Mouse (Mus musculus) adipocyte (in vitro differentiated cells): ENCODE measurements around the gene Gm49403.
"Not testable (repeated sequence)": the region's sequence is repeated elsewhere in the genome, so short reads cannot be mapped to it uniquely, and the experiment has no call there.

Experiments used
- DNase-seq: peaks from one replicate; pipeline ENCODE4 v3.0.0-alpha.2; 2016; ENCODE audit warnings: low spot score

Gm49403 gene

DNA sequence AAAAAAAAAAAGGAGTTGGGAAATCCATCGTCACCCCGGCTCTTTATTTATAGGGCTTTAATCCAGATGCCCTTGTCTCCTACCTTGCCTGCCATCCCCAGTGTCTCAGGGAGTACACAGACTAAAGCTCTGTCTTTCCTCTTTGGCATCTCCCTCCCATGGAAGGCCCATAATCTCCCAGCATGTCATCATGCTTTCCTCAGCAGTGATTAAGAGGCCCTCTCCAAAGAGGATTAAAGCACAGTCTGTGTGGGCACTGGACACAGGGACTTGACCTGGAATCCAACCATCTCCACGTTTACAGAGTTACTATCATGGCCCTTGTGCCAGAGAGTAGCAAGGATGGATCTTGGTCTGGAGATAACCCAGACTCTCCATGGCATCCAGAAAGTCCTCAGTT lies at the start of gene Gm49403, which contains the start of gene Lbhd1:
Gm49403 (plus strand) TSS at position 315 of the 400 bp plus-strand sequence.
Lbhd1 (plus strand) TSS at position 117 of the 400 bp plus-strand sequence.
- no peak for DNase-seq

DNA sequence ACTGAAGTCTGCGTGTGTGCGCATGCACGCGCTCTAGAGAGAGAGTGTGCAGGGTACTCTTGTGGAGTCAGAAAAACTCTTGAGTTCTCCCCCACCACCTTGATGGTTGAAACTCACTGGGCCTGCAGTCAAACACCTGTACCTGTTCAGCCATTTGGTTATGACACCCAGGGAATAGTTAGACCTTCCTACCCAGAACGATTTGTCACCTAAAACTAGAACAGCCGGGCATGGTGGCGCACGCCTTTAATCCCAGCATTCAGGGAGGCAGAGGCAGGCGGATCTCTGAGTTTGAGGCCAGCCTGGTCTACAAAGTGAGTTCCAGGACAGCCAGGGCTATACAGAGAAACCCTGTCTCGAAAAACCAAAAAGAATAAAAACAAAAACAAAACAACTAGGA lies 47.4 kb upstream of the Gm49403 start:
- not testable (repeated sequence) for DNase-seq

DNA sequence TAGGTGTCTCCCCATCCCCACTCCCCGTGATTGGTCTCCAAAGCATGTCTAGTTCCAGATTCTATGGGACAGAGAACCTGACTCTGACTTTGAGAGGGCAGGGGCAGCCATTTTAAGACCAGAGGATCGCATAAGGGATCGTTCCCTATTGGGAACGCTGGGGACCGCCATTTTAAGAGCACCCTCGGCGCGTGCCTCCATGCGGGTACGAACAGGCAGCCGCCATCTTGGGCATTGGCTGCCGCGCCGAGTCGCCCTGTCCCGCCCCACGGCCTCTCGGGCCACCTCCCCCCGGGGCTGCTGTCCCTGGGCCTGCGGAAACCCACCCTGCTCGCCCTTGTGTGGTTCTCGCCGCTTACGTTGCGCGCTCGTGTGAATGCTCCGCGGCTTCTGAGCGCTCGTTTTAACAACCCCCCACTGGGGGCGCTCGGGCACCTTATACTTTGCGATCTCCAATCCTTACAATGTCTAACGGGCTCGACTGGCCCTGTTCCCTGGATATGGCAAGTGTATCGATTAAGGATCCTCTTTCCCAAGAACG lies 46.4 kb upstream of the Gm49403 start, which contains the start of gene Bscl2:
Bscl2 (plus strand) TSS at position 217 of the 541 bp plus-strand sequence.
- DNase-seq = no peak

DNA sequence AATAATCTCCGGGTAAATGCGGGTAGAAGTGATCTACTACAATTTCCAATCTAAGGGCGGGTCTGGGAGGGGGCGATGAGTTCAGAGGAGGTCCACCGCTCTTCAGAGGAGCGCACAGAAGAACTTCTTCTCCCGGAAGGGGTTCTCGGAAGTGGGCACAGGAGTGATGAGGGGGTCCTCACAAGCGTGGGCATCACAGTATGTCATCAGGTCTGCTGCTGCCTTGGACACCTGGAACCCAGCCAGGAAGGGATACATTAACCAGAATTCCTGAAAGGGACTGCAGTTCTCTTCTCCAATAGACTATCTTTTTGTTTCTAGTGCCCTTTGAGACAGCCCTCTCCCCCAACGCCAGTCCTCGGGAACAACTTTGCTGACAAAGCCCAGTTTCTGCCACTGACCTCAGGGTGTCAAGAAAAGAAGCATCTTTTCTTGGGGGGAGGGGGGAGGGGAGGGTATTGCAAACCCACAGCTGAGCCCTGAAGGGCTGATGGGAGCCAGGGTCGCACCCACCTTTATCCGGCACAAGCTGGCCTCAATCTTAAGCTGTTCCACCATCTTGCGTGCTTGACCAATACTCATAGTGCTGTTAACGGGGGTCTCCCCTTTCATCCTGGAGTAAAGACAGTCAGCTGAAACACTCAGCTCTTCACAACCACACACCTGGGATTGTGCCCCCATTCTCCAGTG lies 45.5 kb upstream of the Gm49403 start:
- DNase-seq = no peak

DNA sequence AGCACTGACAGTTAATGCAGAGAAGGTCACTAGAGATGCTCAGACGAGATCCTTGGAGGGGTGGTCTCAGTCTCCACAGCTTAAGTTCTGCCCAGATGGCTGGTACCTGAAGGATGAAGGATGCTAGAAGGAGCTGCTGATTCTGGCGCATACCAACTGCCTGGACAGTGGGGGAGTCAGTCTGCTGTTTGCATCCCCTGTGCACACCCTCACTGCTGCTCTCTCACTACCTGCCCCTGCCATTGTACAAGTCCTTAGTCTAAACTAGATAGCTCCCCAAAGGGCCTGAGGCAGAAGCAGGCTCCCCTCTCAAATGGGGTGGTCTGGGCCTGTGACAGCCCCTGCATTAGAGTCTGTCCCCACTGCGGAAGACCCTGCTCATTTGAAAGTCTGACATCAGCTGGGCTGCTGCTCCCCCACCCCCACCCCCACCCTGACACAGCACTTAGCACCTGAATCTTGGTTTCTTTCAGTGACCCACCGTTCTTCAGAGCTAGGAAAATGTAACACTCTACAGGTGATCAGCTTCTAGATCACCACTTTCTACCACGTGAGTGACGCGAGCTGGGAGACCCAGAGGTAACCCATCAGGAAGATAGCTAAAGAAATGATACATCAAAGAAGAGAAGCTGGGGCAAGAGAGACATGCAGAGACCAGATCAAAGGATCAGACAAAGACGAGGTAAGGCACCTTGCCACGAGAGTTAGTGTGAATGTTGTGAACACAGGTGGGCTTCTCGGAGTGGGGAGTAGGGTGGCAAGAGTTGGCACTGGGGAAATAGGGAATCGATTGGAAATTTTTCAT lies 44.4 kb upstream of the Gm49403 start, which contains the start of gene Gng3:
Gng3 (minus strand) TSS at position 92 of the 805 bp plus-strand sequence.
- no peak for DNase-seq

DNA sequence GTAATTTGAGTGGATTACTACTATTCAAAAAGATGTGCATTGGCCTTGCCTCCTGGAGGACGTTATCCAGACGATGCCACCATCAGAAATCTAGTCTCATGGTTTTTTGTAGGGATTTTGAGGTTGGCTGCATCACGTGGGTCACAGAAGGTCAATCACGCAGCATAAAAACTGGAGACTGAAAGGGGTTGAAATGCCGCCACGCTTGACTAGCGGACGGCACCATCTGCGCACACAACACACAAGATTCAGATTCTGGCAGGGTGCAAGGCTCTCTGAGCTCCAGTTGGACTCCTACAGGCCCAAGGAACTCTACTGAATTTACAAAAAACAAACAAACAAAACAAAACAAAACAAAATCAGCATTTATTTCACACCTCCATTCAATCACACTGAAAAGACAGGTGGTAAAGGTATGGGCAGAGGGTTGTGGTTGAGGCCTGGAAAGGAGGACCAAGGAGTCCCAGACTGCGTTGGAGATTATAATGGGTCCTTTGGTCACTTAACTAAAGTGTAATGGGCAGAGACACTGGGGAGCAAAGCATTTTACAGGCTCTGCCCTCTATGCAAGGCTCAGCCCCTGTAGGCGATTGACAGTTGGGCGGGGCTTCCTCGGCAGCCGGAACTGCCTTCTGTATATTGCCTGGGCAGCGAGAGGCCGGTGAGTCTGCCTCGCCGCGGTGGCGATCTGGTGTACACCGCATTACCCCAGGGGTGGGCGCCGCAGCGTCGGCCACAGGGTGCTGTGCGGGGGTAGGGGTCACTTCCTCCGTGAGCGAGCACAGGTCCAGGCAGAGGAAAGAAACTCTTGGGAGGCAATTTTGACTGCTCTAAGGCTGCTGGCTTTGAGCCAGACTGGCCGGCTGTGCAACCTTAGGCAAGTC lies 43.6 kb upstream of the Gm49403 start:
- no peak for DNase-seq

DNA sequence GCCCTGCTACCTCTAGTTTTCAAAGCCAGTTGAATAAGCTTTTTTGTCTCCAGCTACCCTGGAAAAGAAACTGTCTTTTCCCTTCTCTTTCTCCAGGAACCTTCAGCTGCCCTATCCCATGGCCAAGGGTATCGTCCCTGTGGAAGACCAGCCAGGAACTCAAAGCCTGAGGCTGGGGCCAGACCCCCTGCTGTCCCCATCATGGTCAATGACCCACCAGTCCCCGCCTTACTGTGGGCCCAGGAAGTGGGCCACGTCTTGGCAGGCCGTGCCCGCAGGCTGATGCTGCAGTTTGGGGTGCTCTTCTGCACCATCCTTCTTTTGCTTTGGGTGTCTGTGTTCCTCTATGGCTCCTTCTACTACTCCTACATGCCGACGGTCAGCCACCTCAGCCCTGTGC lies 42.7 kb upstream of the Gm49403 start:
- DNase-seq = no peak

DNA sequence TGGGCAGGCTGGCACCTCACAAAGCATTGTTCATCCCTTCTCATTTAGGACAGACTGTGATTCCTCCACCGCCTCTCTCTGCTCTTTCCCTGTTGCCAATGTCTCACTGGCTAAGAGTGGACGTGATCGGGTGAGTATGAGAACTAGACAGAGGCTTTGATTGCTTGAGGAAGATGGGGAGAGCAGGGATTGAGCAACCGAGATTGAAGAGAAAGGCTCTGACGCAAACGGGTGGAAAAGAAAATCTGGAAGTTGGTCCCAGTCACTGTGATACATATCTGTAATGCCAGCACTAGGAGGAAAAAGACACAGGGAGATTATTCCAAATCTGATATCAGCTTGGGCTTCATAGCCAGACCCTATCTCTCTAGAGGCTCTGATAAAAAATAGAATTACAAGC lies 40.8 kb upstream of the Gm49403 start:
- DNase-seq = peak; percentile 48

DNA sequence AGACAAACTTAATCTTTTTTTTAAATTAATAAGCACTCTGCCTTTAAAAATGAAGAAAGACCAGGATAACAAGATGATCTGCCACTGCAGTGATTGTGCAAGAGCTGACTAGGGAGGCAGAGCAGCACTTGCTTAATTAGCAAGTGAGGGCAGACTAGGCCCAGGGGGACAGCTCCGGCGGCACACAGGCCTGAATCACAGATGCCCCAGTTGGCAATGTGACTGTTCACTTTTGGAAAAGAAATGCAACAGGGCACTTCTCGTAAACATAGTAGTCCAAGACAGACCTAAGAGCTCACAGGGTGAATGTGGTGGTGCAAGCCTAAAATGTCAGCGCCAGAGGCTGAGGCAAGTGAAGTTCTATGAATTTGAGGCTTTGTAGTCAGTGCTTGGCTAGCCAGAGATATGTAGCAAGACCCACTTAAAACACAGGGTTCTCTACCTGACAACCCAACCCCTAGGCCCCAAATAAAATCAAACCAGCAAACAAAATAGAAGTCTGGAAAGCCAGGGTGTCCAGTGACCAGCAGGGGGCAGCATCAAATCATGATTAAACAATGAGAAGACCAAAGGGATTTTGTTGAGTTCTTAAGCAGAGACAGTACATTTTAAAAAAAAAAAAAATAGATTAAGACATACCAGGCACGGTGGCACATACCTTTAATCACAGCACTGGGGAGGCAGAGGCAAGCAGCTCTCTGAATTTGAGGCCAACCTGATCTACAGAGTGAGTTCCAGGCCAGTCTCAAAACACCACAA lies 39.2 kb upstream of the Gm49403 start:
- peak; percentile 99 for DNase-seq

DNA sequence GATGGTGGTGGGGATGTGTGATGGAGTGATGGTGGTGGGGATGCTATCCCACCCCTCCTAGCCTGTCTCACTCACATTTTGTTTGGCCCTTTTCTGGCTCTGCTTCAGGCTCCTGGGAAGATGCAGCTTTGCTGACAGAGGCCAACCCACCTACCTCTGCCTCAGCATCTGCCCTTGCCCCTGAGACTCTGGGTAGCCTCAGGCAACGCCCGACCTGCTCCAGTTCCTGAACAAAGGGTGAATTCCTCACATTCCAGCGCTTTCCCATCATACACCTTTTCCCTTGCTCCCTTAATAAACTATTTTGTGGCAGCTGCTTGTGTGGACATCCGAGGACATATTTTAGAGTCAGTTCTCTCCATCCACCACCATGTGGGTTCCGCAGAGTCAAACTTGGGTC lies 35.4 kb upstream of the Gm49403 start:
- DNase-seq = no peak

DNA sequence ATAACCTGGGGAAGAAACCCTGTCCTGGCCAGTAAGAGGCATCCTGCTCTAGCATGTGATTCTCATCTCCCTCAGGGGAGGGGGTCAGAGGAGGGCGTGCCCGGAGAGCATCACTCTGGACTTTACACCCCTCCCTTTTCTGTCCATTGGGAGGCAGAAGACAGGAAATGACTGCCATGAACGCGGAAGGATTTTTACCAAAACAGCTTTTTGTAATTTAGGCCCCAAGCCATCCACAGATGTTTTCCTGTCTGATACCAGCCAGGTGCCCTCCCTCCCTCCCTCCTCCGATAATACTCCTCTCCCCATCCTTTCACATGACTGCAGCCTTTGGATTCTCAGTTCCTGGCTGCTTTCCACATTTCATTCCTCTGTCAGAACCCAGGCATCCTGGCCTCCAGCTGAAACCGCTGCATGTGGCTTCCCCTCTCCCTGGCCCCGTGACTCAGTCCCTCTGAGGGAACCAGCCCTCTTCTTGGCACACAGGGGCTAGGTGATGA lies 33.3 kb upstream of the Gm49403 start, which contains the start of gene Lrrn4cl:
Lrrn4cl (plus strand) TSS at position 367 of the 500 bp plus-strand sequence.
- DNase-seq = peak; percentile 77

DNA sequence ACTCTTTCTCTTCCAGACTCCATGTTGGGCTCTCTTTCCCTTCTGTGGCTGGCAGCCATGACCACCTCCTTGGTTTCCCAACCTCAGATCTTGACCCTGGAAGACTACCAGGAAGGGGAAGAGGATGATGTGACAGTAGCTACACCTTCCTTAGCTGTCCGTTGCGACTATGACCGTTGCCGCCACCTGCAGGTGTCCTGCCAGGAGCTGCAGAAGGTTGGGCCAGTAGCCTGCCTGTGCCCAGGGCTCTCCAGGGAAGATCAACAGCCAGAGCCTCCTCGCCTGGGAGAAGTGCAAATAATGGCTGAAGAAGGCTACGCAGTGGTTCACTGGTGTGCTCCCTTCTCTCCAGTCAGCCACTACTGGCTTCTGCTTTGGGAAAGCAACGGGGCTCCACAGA lies 32.1 kb upstream of the Gm49403 start:
- no peak for DNase-seq

DNA sequence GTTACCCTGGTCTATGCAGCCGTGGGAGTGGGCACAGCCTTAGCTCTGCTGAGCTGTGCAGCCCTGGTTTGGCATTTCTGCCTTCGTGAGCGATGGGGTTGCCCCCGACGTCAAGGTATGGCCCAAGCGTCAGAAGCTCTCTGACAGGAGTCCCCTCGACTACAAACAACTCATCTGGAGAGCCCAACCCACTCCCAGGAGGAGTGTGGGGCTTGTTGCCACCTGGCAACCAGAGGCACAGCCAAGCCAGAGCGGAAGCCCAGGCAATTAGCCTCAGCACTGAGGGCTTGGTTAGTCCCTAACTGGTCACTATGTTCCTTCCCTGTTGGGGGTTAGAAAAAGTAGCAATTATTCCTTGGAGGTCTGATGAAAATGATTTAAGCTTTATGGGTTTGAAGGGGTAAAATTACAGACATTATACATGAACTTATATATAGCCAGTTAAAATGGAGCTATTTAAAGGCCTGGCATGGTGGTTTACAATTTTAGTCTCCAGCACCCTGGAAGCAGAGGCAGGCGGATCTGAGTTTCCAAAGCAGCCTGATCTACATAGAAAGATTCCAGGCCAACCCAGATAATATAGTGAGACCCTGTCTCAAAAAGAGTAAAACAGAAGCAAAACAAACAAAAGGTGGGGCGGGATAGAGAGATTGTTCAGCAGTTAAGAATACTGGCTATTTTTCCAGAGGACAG lies 31.3 kb upstream of the Gm49403 start:
- DNase-seq = no peak

DNA sequence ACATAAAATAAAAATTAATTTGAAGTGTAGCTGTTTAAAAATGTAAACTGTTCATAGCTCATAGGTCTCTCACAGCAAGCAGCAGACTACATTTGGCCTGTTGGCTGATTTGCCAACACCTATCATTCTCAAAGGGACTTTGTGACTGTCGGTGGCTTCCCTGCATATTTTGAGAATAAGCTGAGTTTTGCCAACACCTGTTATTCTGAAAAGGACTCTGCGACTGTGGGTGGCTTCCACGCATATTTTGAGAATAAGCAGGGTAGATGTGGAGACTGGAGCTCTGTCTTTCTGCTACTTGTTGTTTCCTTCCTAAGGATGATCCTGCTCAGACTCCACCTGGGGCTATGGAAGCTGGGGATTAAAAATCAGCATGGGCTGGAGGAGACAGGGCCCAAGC lies 30.6 kb upstream of the Gm49403 start:
- no peak for DNase-seq

DNA sequence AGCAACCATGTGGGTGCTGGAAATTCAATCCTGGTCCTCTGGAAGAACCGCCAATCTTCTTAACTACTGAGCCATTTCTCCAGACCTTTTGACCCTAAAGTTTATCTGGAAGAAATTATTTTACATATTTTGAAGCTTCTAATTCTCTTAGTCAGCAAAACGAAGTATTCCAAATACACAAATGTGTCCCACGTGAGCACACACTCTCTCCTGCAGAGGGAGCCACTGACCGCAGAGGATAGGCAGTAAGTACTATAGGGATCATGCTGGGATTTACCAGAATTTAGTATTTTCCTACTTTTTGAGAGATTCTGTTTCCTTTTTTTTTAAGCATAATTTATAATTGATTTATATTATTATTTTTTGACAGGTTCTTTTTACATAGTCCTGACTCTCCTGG lies 26.0 kb upstream of the Gm49403 start:
- DNase-seq = peak; percentile 65

DNA sequence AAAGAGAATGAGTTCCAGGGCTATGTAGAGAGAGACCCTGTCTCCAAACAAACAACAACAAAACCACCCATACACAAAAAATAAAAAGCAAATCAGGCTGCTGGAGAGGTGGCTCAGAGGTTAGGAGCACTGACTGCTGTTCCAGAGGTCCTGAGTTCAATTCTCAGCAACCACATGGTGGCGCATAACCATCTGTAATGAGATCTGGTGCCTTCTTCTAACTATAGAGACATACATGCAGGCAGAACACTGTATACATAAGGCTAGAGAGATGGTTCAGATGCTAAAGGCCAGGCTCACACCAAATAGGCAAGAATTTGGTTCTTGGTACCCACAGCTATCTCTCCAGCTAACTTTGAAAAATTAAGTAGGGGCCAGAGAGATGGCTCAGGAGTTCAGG lies 24.7 kb upstream of the Gm49403 start:
- DNase-seq = peak; percentile 59

DNA sequence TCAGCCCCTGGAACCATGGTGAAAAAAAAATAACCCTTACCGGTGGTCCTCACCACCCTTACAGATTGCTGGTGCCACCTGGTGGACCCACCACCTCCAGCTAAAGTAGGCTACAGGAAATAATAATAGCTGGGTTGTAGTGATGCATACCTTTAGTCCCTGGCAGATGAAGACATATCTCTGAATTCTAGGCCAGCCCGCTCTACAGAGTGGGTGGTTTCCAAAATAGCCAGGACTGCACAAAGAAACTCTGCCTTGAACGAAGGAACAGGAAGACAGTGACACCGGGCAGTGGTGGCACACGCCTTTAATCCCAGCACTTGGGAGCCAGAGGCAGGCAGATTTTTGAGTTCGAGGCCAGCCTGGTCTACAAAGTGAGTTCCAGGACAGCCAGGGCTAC lies 19.5 kb upstream of the Gm49403 start:
- DNase-seq = no peak

DNA sequence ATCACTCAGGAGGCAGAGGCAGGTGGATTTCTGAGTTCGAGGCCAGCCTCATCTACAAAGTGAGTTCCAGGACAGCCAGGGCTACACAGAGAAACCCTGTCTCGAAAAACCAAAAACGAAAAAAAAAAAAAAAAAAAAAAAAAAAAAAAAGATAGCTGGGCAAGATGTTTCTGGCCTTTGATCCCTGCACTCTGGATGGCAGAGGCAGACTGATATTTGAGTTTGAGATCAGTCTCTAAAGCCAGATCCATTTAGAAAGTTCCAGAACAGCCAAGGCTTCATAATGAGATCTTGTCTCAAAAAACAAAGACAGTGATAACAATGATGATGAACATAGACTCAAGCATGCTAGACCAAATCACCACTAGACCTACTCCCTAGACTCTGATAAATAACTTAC lies 13.3 kb upstream of the Gm49403 start:
- DNase-seq = not testable (repeated sequence)

DNA sequence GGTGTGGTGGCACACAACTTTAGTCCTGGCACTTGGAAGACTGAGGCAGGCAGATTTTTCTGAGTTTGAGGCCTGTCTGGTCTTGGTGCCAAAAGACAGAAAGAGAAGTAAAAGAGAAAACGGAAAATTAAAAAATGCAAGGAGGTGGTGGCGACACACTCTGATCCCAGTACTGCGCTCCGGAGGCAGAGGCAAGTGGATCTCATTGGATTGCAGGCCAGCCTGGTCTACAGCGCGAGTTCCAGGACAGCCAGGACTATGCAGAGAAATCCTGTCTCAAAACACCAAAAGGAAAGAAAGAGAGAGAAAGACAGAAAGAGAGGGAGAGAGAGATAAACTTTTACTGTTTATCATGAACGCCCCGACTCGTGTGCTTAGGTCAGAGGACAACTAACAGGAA lies 12.9 kb upstream of the Gm49403 start:
- DNase-seq = no peak
